Mouse (Mus musculus) gastrocnemius, postnatal 14 days (tissue): ENCODE measurements around the gene Robo1. TPM values are rescaled to one million over a fixed set of nuclear protein-coding genes. Genes with fewer than 3 reads are reported as not detected.

Source experiments
- DNase-seq: peaks from one replicate; pipeline ENCODE4 v3.0.0; 2021; ENCODE audit warnings: mixed read lengths
- intact Hi-C: fragments of 180-260 bp; cut with DNase I; formaldehyde crosslinking; loops from one replicate; pipeline ENCODE4 v1.15.1; 2025; ENCODE audit warnings: low total_unique reads
- total RNA-seq, 2 experiments: library from RNA; stranded (reverse); gene quantifications; 2 replicates each; pipeline ENCODE4 v1.2.3; 2021

Robo1 gene
- total RNA-seq, 2 experiments from 2014 or later: 4.1 to 5.1 TPM

GRCm38 (mm10) chr16:72703486-72703885 is 395.4 kb downstream of the Robo1 start:
- no peak for DNase-seq
- intact Hi-C loops: no loop called here

- intact Hi-C loops: no loop called here
Measured at GRCm38 (mm10) chr16:72705851-72706250, 397.7 kb downstream of the Robo1 start.

GRCm38 (mm10) chr16:72708526-72708925 is 400.4 kb downstream of the Robo1 start:
- intact Hi-C loops: no loop called here
- no peak for DNase-seq

More at GRCm38 (mm10) chr16:72705851-72706250, 397.7 kb downstream of the Robo1 start:
- DNase-seq: no peak

- intact Hi-C loops: no loop called here
- no peak for DNase-seq
Measured at GRCm38 (mm10) chr16:72717118-72717802, 409.2 kb downstream of the Robo1 start.

- intact Hi-C loops: no loop called here
- DNase-seq: no peak
Measured at GRCm38 (mm10) chr16:72719063-72719462, 411.0 kb downstream of the Robo1 start.

GRCm38 (mm10) chr16:72720979-72721378 is 412.9 kb downstream of the Robo1 start:
- DNase-seq: no peak
- intact Hi-C loops: no loop called here

GRCm38 (mm10) chr16:72721713-72722481 is 413.8 kb downstream of the Robo1 start:
- DNase-seq: no peak
- intact Hi-C loops: no loop called here

GRCm38 (mm10) chr16:72734234-72734633 is 426.1 kb downstream of the Robo1 start:
- intact Hi-C loops: no loop called here
- DNase-seq: no peak

- DNase-seq: no peak
- intact Hi-C loops: no loop called here
Measured at GRCm38 (mm10) chr16:72735175-72735574, 427.1 kb downstream of the Robo1 start.

- no peak for DNase-seq
- intact Hi-C loops: no loop called here
Measured at GRCm38 (mm10) chr16:72735588-72735987, 427.5 kb downstream of the Robo1 start.

- intact Hi-C loops: no loop called here
- peak; percentile 51 for DNase-seq
Measured at GRCm38 (mm10) chr16:72737154-72737553, 429.0 kb downstream of the Robo1 start.

GRCm38 (mm10) chr16:72740218-72740617 is 432.1 kb downstream of the Robo1 start:
- intact Hi-C loops: no loop called here
- DNase-seq: no peak

- DNase-seq: no peak
- intact Hi-C loops: no loop called here
Measured at GRCm38 (mm10) chr16:72747696-72748095, 439.6 kb downstream of the Robo1 start.

GRCm38 (mm10) chr16:72765128-72765913 is 457.2 kb downstream of the Robo1 start:
- intact Hi-C loops: no loop called here
- DNase-seq: no peak

- intact Hi-C loops: no loop called here
- DNase-seq: no peak
Measured at GRCm38 (mm10) chr16:72769214-72769834, 461.2 kb downstream of the Robo1 start.

- DNase-seq: no peak
- intact Hi-C loops: no loop called here
Measured at GRCm38 (mm10) chr16:72772348-72772747, 464.2 kb downstream of the Robo1 start.

- intact Hi-C loops: no loop called here
- DNase-seq: no peak
Measured at GRCm38 (mm10) chr16:72773034-72773433, 464.9 kb downstream of the Robo1 start.

GRCm38 (mm10) chr16:72778520-72778919 is 470.4 kb downstream of the Robo1 start:
- intact Hi-C loops: no loop called here
- no peak for DNase-seq

- DNase-seq: no peak
- intact Hi-C loops: no loop called here
Measured at GRCm38 (mm10) chr16:72782171-72782570, 474.1 kb downstream of the Robo1 start.

- intact Hi-C loops: no loop called here
- no peak for DNase-seq
Measured at GRCm38 (mm10) chr16:72786079-72786478, 478.0 kb downstream of the Robo1 start.
